Mouse (Mus musculus): Measurements from ENCODE around the gene Rad54l2. TPM values are rescaled to one million over a fixed set of nuclear protein-coding genes. Genes with fewer than 3 reads are reported as not detected.

Gene Rad54l2
- polyA plus RNA-seq, 1 experiment from 2014 or later = 8.8 TPM

GRCm38 (mm10) chr9:106686983-106687650 is 101.9 kb downstream of the Rad54l2 start:
- WGBS = 27% methylated on average over 8 of the region's 8 CpGs
- H3K27ac ChIP-seq = no peak overlapping the region; the same call in 1 of the 2 replicates

GRCm38 (mm10) chr9:106685249-106686101 is 103.5 kb downstream of the Rad54l2 start, which contains the start of gene Tex264:
Tex264 (minus strand) TSS chr9:106685927.
- peak within 1 kb of the TSS; percentile 79 for H3K9ac ChIP-seq
- H3K27ac ChIP-seq = peak within 1 kb of the TSS; percentile 83
- H3K4me3 ChIP-seq = peak within 1 kb of the TSS; percentile 73
- no peaks in the 10 kb centered on the region for H3K9me3 ChIP-seq
- no peaks in the 10 kb centered on the region for H3K27me3 ChIP-seq
- peak within 1 kb of the TSS; percentile 94 for H3K4me2 ChIP-seq (replicated peaks)
- peak; percentile 92 for ATAC-seq (ENCODE audit: low FRiP score, low read depth)
- H3K4me1 ChIP-seq = peaks cover 22% of the 10 kb centered on the region
- H3K36me3 ChIP-seq = peaks cover 17% of the 10 kb centered on the region
- under 1% methylated on average over 79 of the region's 86 CpGs for WGBS

More at GRCm38 (mm10) chr9:106686983-106687650, 101.9 kb downstream of the Rad54l2 start:
- Histone ChIP-seq H3K9ac (no peak overlapping the region), H3K27me3 (no peaks in the 10 kb centered on the region), H3K4me1 (peaks cover 22% of the 10 kb centered on the region), H3K4me3 (no peak overlapping the region), H3K9me3 (no peaks in the 10 kb centered on the region), H3K36me3 (peaks cover 3% of the 10 kb centered on the region), H3K4me2 (replicated peaks) (peak overlapping the region; percentile 38)
- peak; percentile 38 for ATAC-seq (ENCODE audit: low FRiP score, low read depth)

- 4% methylated on average over 13 of the region's 14 CpGs for WGBS
- H3K27me3 ChIP-seq = no peaks in the 10 kb centered on the region
- peak overlapping the region; percentile 83; the same call in 1 of the 2 replicates for H3K27ac ChIP-seq
- peaks cover 23% of the 10 kb centered on the region for H3K36me3 ChIP-seq
- peak overlapping the region; percentile 73 for H3K4me3 ChIP-seq
- no peaks in the 10 kb centered on the region for H3K9me3 ChIP-seq
- H3K4me2 ChIP-seq (replicated peaks) = peak overlapping the region; percentile 94
- ATAC-seq (ENCODE audit: low FRiP score, low read depth) = peak; percentile 4; the same call in 1 of the 2 replicates
- peak overlapping the region; percentile 79 for H3K9ac ChIP-seq
- peaks cover 22% of the 10 kb centered on the region for H3K4me1 ChIP-seq
Observed at GRCm38 (mm10) chr9:106684918-106685248, 104.1 kb downstream of the Rad54l2 start.

- ATAC-seq (ENCODE audit: low FRiP score, low read depth) = no peak
- WGBS = 71% methylated on average over 6 of the region's 6 CpGs
- Histone ChIP-seq H3K4me3 (peak overlapping the region; percentile 73), H3K27me3 (no peaks in the 10 kb centered on the region), H3K9me3 (no peaks in the 10 kb centered on the region), H3K4me1 (peaks cover 22% of the 10 kb centered on the region), H3K27ac (no peak overlapping the region), H3K9ac (peak overlapping the region; percentile 79), H3K4me2 (replicated peaks) (peak overlapping the region; percentile 94), H3K36me3 (peaks cover 29% of the 10 kb centered on the region)
Observed at GRCm38 (mm10) chr9:106684093-106684872, 104.7 kb downstream of the Rad54l2 start.

- H3K4me1 ChIP-seq = peaks cover 12% of the 10 kb centered on the region
- H3K27me3 ChIP-seq = no peaks in the 10 kb centered on the region
- 80% methylated on average over 9 of the region's 9 CpGs for WGBS
- no peak overlapping the region for H3K27ac ChIP-seq
- no peaks in the 10 kb centered on the region for H3K9me3 ChIP-seq
- no peak overlapping the region for H3K9ac ChIP-seq
- H3K36me3 ChIP-seq = peaks cover 56% of the 10 kb centered on the region
- no peak for ATAC-seq (ENCODE audit: low FRiP score, low read depth)
- no peak overlapping the region for H3K4me2 ChIP-seq (replicated peaks)
- H3K4me3 ChIP-seq = no peak overlapping the region
Observed at GRCm38 (mm10) chr9:106681026-106681425, 108.0 kb downstream of the Rad54l2 start.

- Histone ChIP-seq H3K4me1 (no peaks in the 10 kb centered on the region), H3K4me2 (replicated peaks) (no peak overlapping the region), H3K9ac (no peak overlapping the region), H3K4me3 (no peak overlapping the region), H3K36me3 (peaks cover 72% of the 10 kb centered on the region), H3K27me3 (no peaks in the 10 kb centered on the region), H3K27ac (no peak overlapping the region), H3K9me3 (no peaks in the 10 kb centered on the region)
- no peak for ATAC-seq (ENCODE audit: low FRiP score, low read depth)
- WGBS = 68% methylated on average over 4 of the region's 4 CpGs
Observed at GRCm38 (mm10) chr9:106678242-106678641, 110.8 kb downstream of the Rad54l2 start.

- no peak for ATAC-seq (ENCODE audit: low FRiP score, low read depth)
- no peaks in the 10 kb centered on the region for H3K4me1 ChIP-seq
- no peaks in the 10 kb centered on the region for H3K9me3 ChIP-seq
- WGBS = 91% methylated on average over 5 of the region's 5 CpGs
- H3K27ac ChIP-seq = no peak overlapping the region
- H3K27me3 ChIP-seq = no peaks in the 10 kb centered on the region
- no peak overlapping the region for H3K4me3 ChIP-seq
- H3K9ac ChIP-seq = no peak overlapping the region
- H3K4me2 ChIP-seq (replicated peaks) = no peak overlapping the region
- peaks cover 77% of the 10 kb centered on the region for H3K36me3 ChIP-seq
Observed at GRCm38 (mm10) chr9:106677702-106678101, 111.3 kb downstream of the Rad54l2 start.

- Histone ChIP-seq H3K4me2 (replicated peaks) (no peak overlapping the region), H3K4me1 (no peaks in the 10 kb centered on the region), H3K27ac (no peak overlapping the region), H3K9ac (no peak overlapping the region), H3K27me3 (no peaks in the 10 kb centered on the region), H3K36me3 (peaks cover 83% of the 10 kb centered on the region), H3K4me3 (no peak overlapping the region), H3K9me3 (no peaks in the 10 kb centered on the region)
- ATAC-seq (ENCODE audit: low FRiP score, low read depth) = no peak
- 84% methylated on average over 4 of the region's 4 CpGs for WGBS
Observed at GRCm38 (mm10) chr9:106676571-106676970, 112.4 kb downstream of the Rad54l2 start.

GRCm38 (mm10) chr9:106675965-106676364 is 113.0 kb downstream of the Rad54l2 start:
- Histone ChIP-seq H3K4me1 (no peaks in the 10 kb centered on the region), H3K4me2 (replicated peaks) (no peak overlapping the region), H3K27ac (no peak overlapping the region), H3K36me3 (peaks cover 83% of the 10 kb centered on the region), H3K27me3 (no peaks in the 10 kb centered on the region), H3K9ac (no peak overlapping the region), H3K4me3 (no peak overlapping the region), H3K9me3 (no peaks in the 10 kb centered on the region)
- ATAC-seq (ENCODE audit: low FRiP score, low read depth) = 0 out of 2 replicates have a peak, but pooled peaks have one; percentile 41
- WGBS = 67% methylated on average over 9 of the region's 9 CpGs

GRCm38 (mm10) chr9:106675480-106675879 is 113.5 kb downstream of the Rad54l2 start:
- peak; percentile 71; the same call in 1 of the 2 replicates for ATAC-seq (ENCODE audit: low FRiP score, low read depth)
- H3K27ac ChIP-seq = no peak overlapping the region
- H3K9me3 ChIP-seq = no peaks in the 10 kb centered on the region
- WGBS = 0% methylated on average over 1 of the region's 1 CpGs
- H3K36me3 ChIP-seq = peaks cover 83% of the 10 kb centered on the region
- H3K9ac ChIP-seq = no peak overlapping the region
- no peaks in the 10 kb centered on the region for H3K27me3 ChIP-seq
- H3K4me2 ChIP-seq (replicated peaks) = no peak overlapping the region
- no peak overlapping the region for H3K4me3 ChIP-seq
- H3K4me1 ChIP-seq = no peaks in the 10 kb centered on the region

GRCm38 (mm10) chr9:106673860-106674259 is 115.1 kb downstream of the Rad54l2 start:
- no peak overlapping the region for H3K4me3 ChIP-seq
- H3K36me3 ChIP-seq = peaks cover 83% of the 10 kb centered on the region
- no peaks in the 10 kb centered on the region for H3K9me3 ChIP-seq
- H3K9ac ChIP-seq = no peak overlapping the region; the same call in 1 of the 2 replicates
- no peaks in the 10 kb centered on the region for H3K27me3 ChIP-seq
- no peak overlapping the region for H3K4me2 ChIP-seq (replicated peaks)
- 84% methylated on average over 2 of the region's 2 CpGs for WGBS
- H3K27ac ChIP-seq = no peak overlapping the region
- no peak for ATAC-seq (ENCODE audit: low FRiP score, low read depth)
- H3K4me1 ChIP-seq = no peaks in the 10 kb centered on the region
